In the genomic region with DNA sequence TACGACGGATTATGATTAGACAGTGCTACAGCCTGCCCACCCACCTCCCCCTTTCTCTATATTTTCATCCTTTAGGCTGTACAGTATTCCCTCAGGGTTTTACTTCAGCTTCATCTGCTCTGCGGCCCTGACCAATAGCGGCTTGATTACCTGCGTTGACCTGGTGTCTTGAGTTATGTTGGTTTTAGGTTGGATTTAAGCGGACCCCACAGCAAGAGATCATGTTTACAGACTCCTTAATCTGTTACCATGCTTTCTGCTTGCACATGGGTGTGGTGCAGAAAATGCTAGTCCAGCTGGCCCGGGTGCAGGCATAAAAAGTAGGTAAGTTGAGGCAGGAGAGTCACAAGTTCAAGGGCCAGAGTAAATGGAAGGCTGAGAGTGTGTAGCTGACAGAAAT, we compare ENCODE assay signal across 7 mouse cellular contexts. TPM values are rescaled to one million over a fixed set of nuclear protein-coding genes. Genes with fewer than 3 reads are reported as not detected.
DNase-seq lines count a peak whose midpoint lies in the region; ATAC-seq and TF ChIP-seq lines count a peak whose summit lies in the region.

No protein-coding gene starts in this region.

- TF ChIP-seq CTCF in lung, postnatal 0 days (IDR thresholded peaks at IDR 0.05) = no peak

- no peak overlapping the region for H3K4me2 ChIP-seq in lung, postnatal 0 days (replicated peaks; ENCODE audit: low read depth, low read length)
- peak overlapping the region; percentile 72; the same call in 1 of the 2 replicates for H3K4me2 ChIP-seq in forebrain, embryonic 16.5 days (ENCODE audit: low read length)
- peak overlapping the region; percentile 83 for H3K4me2 ChIP-seq in limb, embryonic 15.5 days
- peak overlapping the region; percentile 93 for H3K4me2 ChIP-seq in stomach, embryonic 15.5 days

- H3K36me3 ChIP-seq in lung, postnatal 0 days (ENCODE audit: insufficient read depth, low read length) = peaks cover 22% of the 10 kb centered on the region; the same call in 1 of the 2 replicates
- peaks cover 22% of the 10 kb centered on the region for H3K36me3 ChIP-seq in forebrain, embryonic 16.5 days (ENCODE audit: control insufficient read depth, insufficient read depth)
- peaks cover 51% of the 10 kb centered on the region for H3K36me3 ChIP-seq in limb, embryonic 15.5 days
- H3K36me3 ChIP-seq in stomach, embryonic 15.5 days = peaks cover 33% of the 10 kb centered on the region

- H3K9ac ChIP-seq in lung, postnatal 0 days (replicated peaks; ENCODE audit: low read depth) = peak overlapping the region; percentile 19
- peak overlapping the region; percentile 72; the same call in 1 of the 2 replicates for H3K9ac ChIP-seq in forebrain, embryonic 16.5 days (replicated peaks; ENCODE audit: low read depth, low read length)
- H3K9ac ChIP-seq in limb, embryonic 15.5 days = 0 out of 2 replicates have a peak overlapping the region, but pooled peaks have one; percentile 57
- no peak overlapping the region for H3K9ac ChIP-seq in stomach, embryonic 15.5 days

- H3K9me3 ChIP-seq in lung, postnatal 0 days (ENCODE audit: low read length) = no peaks in the 10 kb centered on the region
- H3K9me3 ChIP-seq in forebrain, embryonic 16.5 days (ENCODE audit: control insufficient read depth, low read length) = no peaks in the 10 kb centered on the region
- no peaks in the 10 kb centered on the region for H3K9me3 ChIP-seq in limb, embryonic 15.5 days
- H3K9me3 ChIP-seq in stomach, embryonic 15.5 days = no peaks in the 10 kb centered on the region

- ATAC-seq in lung, postnatal 0 days = no peak
- ATAC-seq in forebrain, embryonic 16.5 days = no peak
- ATAC-seq in limb, embryonic 15.5 days (ENCODE audit: insufficient number of reproducible peaks, low FRiP score, low TSS enrichment, low read depth) = no peak
- no peak for ATAC-seq in stomach, embryonic 15.5 days (ENCODE audit: insufficient read depth, low FRiP score, low read depth)

- no peak for TF ChIP-seq EP300 in lung, postnatal 0 days (IDR thresholded peaks at IDR 0.05)

- H3K4me1 ChIP-seq in lung, postnatal 0 days (ENCODE audit: insufficient read depth, low read depth, low read length) = peaks cover 28% of the 10 kb centered on the region
- peaks cover 17% of the 10 kb centered on the region for H3K4me1 ChIP-seq in forebrain, embryonic 16.5 days (replicated peaks; ENCODE audit: control insufficient read depth, insufficient read depth, low read length)
- H3K4me1 ChIP-seq in limb, embryonic 15.5 days = peaks cover 31% of the 10 kb centered on the region
- H3K4me1 ChIP-seq in stomach, embryonic 15.5 days = peaks cover 22% of the 10 kb centered on the region

- H3K27me3 ChIP-seq in lung, postnatal 0 days (replicated peaks; ENCODE audit: insufficient read depth, low read length) = no peaks in the 10 kb centered on the region
- H3K27me3 ChIP-seq in forebrain, embryonic 16.5 days (replicated peaks; ENCODE audit: control insufficient read depth, insufficient read depth, low read length) = no peaks in the 10 kb centered on the region
- no peaks in the 10 kb centered on the region for H3K27me3 ChIP-seq in limb, embryonic 15.5 days
- H3K27me3 ChIP-seq in stomach, embryonic 15.5 days (replicated peaks) = no peaks in the 10 kb centered on the region

- WGBS in lung, postnatal 0 days = 82% methylated on average over 7 of the region's 7 CpGs
- 87% methylated on average over 7 of the region's 7 CpGs for whole genome bisulfite sequencing in forebrain, embryonic 16.5 days
- WGBS in limb, embryonic 15.5 days = 82% methylated on average over 7 of the region's 7 CpGs
- WGBS in stomach, embryonic 15.5 days = 77% methylated on average over 7 of the region's 7 CpGs

- DNase-seq in lung, postnatal 0 days (ENCODE audit: low spot score) = no peak
- no peak for DNase-seq in lung, postnatal 36 days
- DNase-seq in adrenal gland, adult 2 months = no peak
- no peak for DNase-seq in gastrocnemius, adult 8-10 months (ENCODE audit: low spot score in 2 of 2)

- H3K27ac ChIP-seq in lung, postnatal 0 days (ENCODE audit: low read length) = peak overlapping the region; percentile 47; the same call in 1 of the 2 replicates
- no peak overlapping the region for H3K27ac ChIP-seq in forebrain, embryonic 16.5 days (ENCODE audit: low read length)
- H3K27ac ChIP-seq in limb, embryonic 15.5 days = peak overlapping the region; percentile 95
- peak overlapping the region; percentile 84 for H3K27ac ChIP-seq in stomach, embryonic 15.5 days

- H3K4me3 ChIP-seq in lung, postnatal 0 days (ENCODE audit: low read depth, low read length) = no peak overlapping the region
- H3K4me3 ChIP-seq in forebrain, embryonic 16.5 days (replicated peaks; ENCODE audit: low read length) = no peak overlapping the region
- H3K4me3 ChIP-seq in limb, embryonic 15.5 days = peak overlapping the region; percentile 83
- peak overlapping the region; percentile 90 for H3K4me3 ChIP-seq in stomach, embryonic 15.5 days (replicated peaks)

RNA-seq across cellular contexts. Expression of a gene that starts 0.8 kb away (rescaled TPM):
- 151 and 170 TPM in 2 replicates for polyA plus RNA-seq in lung, postnatal 0 days (2015; fragmentation: Nextera tagmentation; extraction: Ambion mirVana)
- polyA plus RNA-seq in forebrain, embryonic 16.5 days (2015; fragmentation: Nextera tagmentation; extraction: Ambion mirVana) = 133 and 135 TPM in 2 replicates
- polyA plus RNA-seq in limb, embryonic 15.5 days (2015; fragmentation: Nextera tagmentation; extraction: Ambion mirVana) = 153 and 171 TPM in 2 replicates
- 142 and 144 TPM in 2 replicates for polyA plus RNA-seq in stomach, embryonic 15.5 days (2015; fragmentation: Nextera tagmentation; extraction: Ambion mirVana)
- total RNA-seq in adrenal gland, adult 2 months (2021) = 10 to 100 TPM; 68.8 to 91.5 TPM
- polyA plus RNA-seq in adrenal gland, adult 2 months (2012; rRNA removed) = 219 and 241 TPM in 2 replicates
- 10 to 100 TPM; 32.8 to 36.4 (median 34.1) TPM for total RNA-seq in gastrocnemius, adult 8-10 months (2022)

RNA-seq across cellular contexts. Expression of a gene that starts 50.8 kb away (rescaled TPM):
- 35.1 and 37.6 TPM in 2 replicates for polyA plus RNA-seq in lung, postnatal 0 days (2015; fragmentation: Nextera tagmentation; extraction: Ambion mirVana)
- polyA plus RNA-seq in forebrain, embryonic 16.5 days (2015; fragmentation: Nextera tagmentation; extraction: Ambion mirVana) = 56.3 and 60.7 TPM in 2 replicates
- polyA plus RNA-seq in limb, embryonic 15.5 days (2015; fragmentation: Nextera tagmentation; extraction: Ambion mirVana) = 52.4 and 56.7 TPM in 2 replicates
- polyA plus RNA-seq in stomach, embryonic 15.5 days (2015; fragmentation: Nextera tagmentation; extraction: Ambion mirVana) = 48.6 and 53.1 TPM in 2 replicates
- 10 to 100 TPM; 74.4 to 93.7 TPM for total RNA-seq in adrenal gland, adult 2 months (2021)
- 44.5 and 61.5 TPM in 2 replicates for polyA plus RNA-seq in adrenal gland, adult 2 months (2012; rRNA removed)
- total RNA-seq in gastrocnemius, adult 8-10 months (2022) = 10 to 100 TPM; 33.7 to 44.4 (median 41.2) TPM

Comparison
In these comparisons a context has a peak if more than half of its experiments do, and no peak if none do; other contexts are left out.
1. H3K4me3 ChIP-seq: peak in limb, embryonic 15.5 days (single experiment) and stomach, embryonic 15.5 days (single experiment); none in lung, postnatal 0 days (single experiment) and forebrain, embryonic 16.5 days (single experiment).